Mouse (Mus musculus) kidney, postnatal 0 days (tissue): ENCODE data around the gene Gm20696. TPM values are rescaled to one million over a fixed set of nuclear protein-coding genes. Genes with fewer than 3 reads are reported as not detected.

ENCODE experiments used
- ATAC-seq: fragments of 200-750 bp; cut with Nextera tagmentation; replicated peaks from 2 replicates; pipeline ENCODE4 v1.8.0; 2017; ENCODE audit warnings: low read depth, moderate number of reproducible peaks, moderate TSS enrichment, moderate library complexity; ENCODE audit not compliant: low FRiP score
- DNase-seq: peaks from one replicate; pipeline ENCODE4 v3.0.0-alpha.2; 2016; ENCODE audit warnings: low spot score
- H3K27ac ChIP-seq: fragments of 300-500 bp; sonication (generic); 2 replicates; pipeline ENCODE4 v1.5.1; 2014; ENCODE audit warnings: mild to moderate bottlenecking
- H3K27me3 ChIP-seq: fragments of 300-500 bp; sonication (generic); 2 replicates; pipeline ENCODE4 v1.6.1; 2014; ENCODE audit warnings: low read length, mixed read lengths; ENCODE audit not compliant: insufficient read depth
- H3K36me3 ChIP-seq: fragments of 300-500 bp; sonication (generic); 2 replicates; pipeline ENCODE4 v1.6.1; 2014; ENCODE audit warnings: low read length, mixed read lengths; ENCODE audit not compliant: insufficient read depth
- H3K4me1 ChIP-seq: fragments of 300-500 bp; sonication (generic); replicated peaks from 2 replicates; pipeline ENCODE4 v1.6.1; 2014; ENCODE audit warnings: antibody characterized with exemption, low read length, mixed read lengths; ENCODE audit not compliant: insufficient read depth
- H3K4me2 ChIP-seq: fragments of 300-500 bp; sonication (generic); 2 replicates; pipeline ENCODE4 v1.6.1; 2014; ENCODE audit warnings: mild to moderate bottlenecking, low read length, moderate library complexity, mixed read lengths
- H3K4me3 ChIP-seq: fragments of 300-500 bp; sonication (generic); replicated peaks from 2 replicates; pipeline ENCODE4 v1.5.1; 2014; ENCODE audit warnings: low read depth, low read length
- H3K9ac ChIP-seq: fragments of 300-500 bp; sonication (generic); 2 replicates; pipeline ENCODE4 v1.6.1; 2014; ENCODE audit warnings: low read depth, low read length
- H3K9me3 ChIP-seq: fragments of 300-500 bp; sonication (generic); replicated peaks from 2 replicates; pipeline ENCODE4 v1.6.1; 2016; ENCODE audit warnings: low read length, inconsistent platforms, mixed read lengths
- CTCF ChIP-seq: IDR thresholded peaks from 2 replicates; pipeline ENCODE4 v1.5.1; 2016; ENCODE audit warnings: antibody characterized with exemption, low read depth, mild to moderate bottlenecking, moderate library complexity
- WGBS: fragments of 180-500 bp; shearing (Covaris S2); extraction: QIAGEN DNeasy Blood & Tissue Kit; methylation state at CpG from one replicate; pipeline ENCODE4 v1.1.7; 2014; 5-methylcytosine and 5-hydroxymethylcytosine counted together
- polyA plus RNA-seq: library from polyadenylated mRNA; unstranded; fragments of >200 nt; fragmentation: Nextera tagmentation; extraction: Ambion mirVana; gene quantifications from 2 replicates; pipeline ENCODE4 v1.2.1, GENCODE M21; 2015

Gm20696 gene
- polyA plus RNA-seq, 1 experiment from 2014 or later, result 1.7 TPM

DNA sequence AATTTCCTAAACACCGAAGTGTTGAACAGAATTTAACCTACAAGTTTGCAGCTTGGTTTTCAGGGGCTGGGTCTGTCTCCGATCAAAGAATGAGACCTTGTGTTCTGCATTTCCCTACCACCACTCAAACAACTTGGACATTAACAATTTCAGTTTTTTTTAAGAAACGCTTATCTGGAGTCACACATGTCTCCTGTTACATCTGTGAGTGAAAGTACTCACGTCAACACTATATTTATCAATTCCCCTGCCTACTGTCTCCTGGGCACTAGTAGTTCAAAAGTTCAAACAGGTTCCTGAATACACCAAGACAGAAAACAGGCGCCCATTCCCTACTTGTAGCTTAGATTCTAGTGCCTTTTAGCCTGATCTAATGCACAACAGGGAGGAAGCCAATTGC lies 316.4 kb downstream of the Gm20696 start:
- WGBS, result 63% methylated on average over 5 of the region's 5 CpGs
- H3K9me3 ChIP-seq, result no peaks in the 10 kb centered on the region

GRCm38 (mm10) chr6:99347836-99348235 lies 318.8 kb downstream of the Gm20696 start:
- no peak for TF ChIP-seq CTCF
- Histone ChIP-seq H3K27ac (no peak overlapping the region), H3K9me3 (no peaks in the 10 kb centered on the region), H3K4me3 (no peak overlapping the region), H3K36me3 (no peaks in the 10 kb centered on the region), H3K4me1 (no peaks in the 10 kb centered on the region), H3K27me3 (no peaks in the 10 kb centered on the region), H3K9ac (no peak overlapping the region), H3K4me2 (no peak overlapping the region)
- ATAC-seq, result no peak
- 45% methylated on average over 10 of the region's 10 CpGs for WGBS
- no peak for DNase-seq

More for the DNA sequence above, 316.4 kb downstream of the Gm20696 start:
- no peak overlapping the region for H3K4me2 ChIP-seq
- H3K27me3 ChIP-seq, result no peaks in the 10 kb centered on the region
- no peak overlapping the region for H3K9ac ChIP-seq
- no peak for DNase-seq
- H3K4me3 ChIP-seq, result no peak overlapping the region
- H3K27ac ChIP-seq, result no peak overlapping the region
- H3K36me3 ChIP-seq, result no peaks in the 10 kb centered on the region
- no peak for TF ChIP-seq CTCF
- no peaks in the 10 kb centered on the region for H3K4me1 ChIP-seq
- ATAC-seq, result no peak

DNA sequence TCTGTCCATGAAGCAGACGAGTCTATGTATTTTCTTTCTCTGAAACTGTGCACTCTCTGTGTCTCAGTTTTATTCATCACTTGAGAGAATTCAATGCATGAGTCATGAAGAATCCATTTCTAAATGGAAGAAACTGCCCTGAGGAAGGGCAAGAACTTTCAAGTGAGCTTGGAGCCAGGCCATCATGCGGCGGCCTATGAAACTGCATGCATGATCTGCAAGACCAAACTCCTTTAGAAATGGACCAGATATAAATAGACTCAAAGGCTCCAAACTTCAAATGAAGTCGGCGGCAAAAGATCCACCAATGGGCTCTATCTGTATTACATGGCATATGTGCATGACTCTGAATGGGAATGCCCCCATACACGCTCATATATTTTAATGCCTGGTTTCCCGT lies 321.6 kb downstream of the Gm20696 start:
- ATAC-seq, result no peak
- H3K9ac ChIP-seq, result no peak overlapping the region
- no peaks in the 10 kb centered on the region for H3K9me3 ChIP-seq
- H3K27ac ChIP-seq, result no peak overlapping the region
- no peak overlapping the region for H3K4me2 ChIP-seq
- TF ChIP-seq CTCF, result no peak
- no peaks in the 10 kb centered on the region for H3K4me1 ChIP-seq
- H3K27me3 ChIP-seq, result no peaks in the 10 kb centered on the region
- no peak overlapping the region for H3K4me3 ChIP-seq
- 98% methylated on average over 7 of the region's 7 CpGs for WGBS
- DNase-seq, result no peak
- H3K36me3 ChIP-seq, result no peaks in the 10 kb centered on the region

GRCm38 (mm10) chr6:99344357-99344756 lies 322.2 kb downstream of the Gm20696 start:
- no peaks in the 10 kb centered on the region for H3K36me3 ChIP-seq
- no peak for TF ChIP-seq CTCF
- H3K9me3 ChIP-seq, result no peaks in the 10 kb centered on the region
- no peaks in the 10 kb centered on the region for H3K4me1 ChIP-seq
- no peak overlapping the region for H3K27ac ChIP-seq
- H3K27me3 ChIP-seq, result no peaks in the 10 kb centered on the region
- WGBS, result 82% methylated on average over 3 of the region's 3 CpGs
- no peak overlapping the region for H3K4me2 ChIP-seq
- DNase-seq, result no peak
- no peak for ATAC-seq
- no peak overlapping the region for H3K4me3 ChIP-seq
- no peak overlapping the region for H3K9ac ChIP-seq

DNA sequence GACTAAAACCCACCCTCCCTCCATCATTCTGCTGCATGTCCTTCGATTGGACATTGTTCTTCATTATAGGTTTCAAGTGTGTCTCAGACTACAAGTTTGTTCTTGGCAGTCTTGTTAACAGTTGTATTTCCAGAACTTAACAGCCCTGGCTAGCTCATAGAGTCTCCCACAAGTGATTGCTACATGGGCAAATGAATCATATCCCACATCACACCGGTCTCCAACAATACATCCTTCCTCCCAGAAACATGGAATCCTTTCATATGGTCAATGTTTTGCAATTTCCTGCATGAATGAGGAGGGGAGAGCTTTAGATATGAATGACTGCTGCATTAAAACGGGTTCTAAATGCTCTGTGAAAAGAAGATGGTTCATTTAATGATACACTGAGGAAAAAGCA lies 322.8 kb downstream of the Gm20696 start:
- 90% methylated on average over 3 of the region's 3 CpGs for WGBS
- no peak for ATAC-seq

DNA sequence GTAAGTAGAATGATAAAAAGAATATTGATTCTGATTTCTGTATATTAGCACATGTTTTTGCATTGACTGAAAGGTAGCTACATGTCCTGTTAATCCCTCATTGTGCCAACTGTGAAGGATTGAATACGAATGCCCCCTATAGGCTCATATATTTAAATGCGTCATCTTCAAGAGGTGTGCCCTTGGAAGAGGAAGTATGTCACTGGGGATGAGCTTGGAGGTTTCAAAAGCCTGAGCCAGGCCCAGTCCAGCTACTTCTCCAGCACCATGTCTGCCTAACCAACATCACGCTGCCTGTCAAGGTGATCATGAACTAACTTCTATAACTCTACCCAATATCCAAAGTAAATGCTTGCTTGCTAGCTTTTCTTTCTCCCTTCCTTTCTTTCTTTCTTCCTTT lies 324.2 kb downstream of the Gm20696 start:
- no peak overlapping the region for H3K9ac ChIP-seq
- no peak for TF ChIP-seq CTCF
- peaks cover 7% of the 10 kb centered on the region; the same call in 1 of the 2 replicates for H3K4me1 ChIP-seq
- H3K27me3 ChIP-seq, result no peaks in the 10 kb centered on the region
- no peak overlapping the region for H3K4me3 ChIP-seq
- H3K36me3 ChIP-seq, result no peaks in the 10 kb centered on the region
- WGBS, result 93% methylated on average over 3 of the region's 3 CpGs
- no peaks in the 10 kb centered on the region for H3K9me3 ChIP-seq
- DNase-seq (no peak), ATAC-seq (no peak)
- H3K4me2 ChIP-seq, result no peak overlapping the region
- no peak overlapping the region for H3K27ac ChIP-seq

More for the DNA sequence above, 322.8 kb downstream of the Gm20696 start:
- Histone ChIP-seq H3K4me3 (no peak overlapping the region), H3K4me2 (no peak overlapping the region), H3K9ac (no peak overlapping the region), H3K4me1 (no peaks in the 10 kb centered on the region), H3K9me3 (no peaks in the 10 kb centered on the region), H3K36me3 (no peaks in the 10 kb centered on the region), H3K27me3 (no peaks in the 10 kb centered on the region), H3K27ac (no peak overlapping the region)
- DNase-seq, result no peak
- no peak for TF ChIP-seq CTCF

DNA sequence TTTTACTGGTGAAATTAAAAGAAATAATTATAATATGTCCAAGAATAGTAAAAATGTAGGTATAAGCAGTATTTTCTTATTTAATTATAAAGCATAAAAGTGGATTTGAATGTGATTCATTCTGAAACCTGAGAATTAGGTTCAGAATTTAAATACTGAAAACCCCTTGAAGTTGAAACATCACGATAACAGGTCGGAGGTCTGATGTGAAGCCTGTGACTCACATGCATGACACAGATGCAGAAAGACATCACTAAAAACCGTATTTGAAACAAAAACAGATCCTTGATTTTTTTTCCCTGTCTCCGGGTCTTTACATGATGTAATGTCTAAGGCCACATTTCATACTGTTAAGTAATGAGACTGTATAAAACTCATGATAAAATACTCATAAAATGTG lies 325.7 kb downstream of the Gm20696 start:
- 90% methylated on average over 4 of the region's 4 CpGs for WGBS
- H3K9ac ChIP-seq, result no peak overlapping the region
- DNase-seq (no peak), ATAC-seq (no peak)
- no peak overlapping the region for H3K4me2 ChIP-seq
- no peak overlapping the region for H3K27ac ChIP-seq
- H3K36me3 ChIP-seq, result no peaks in the 10 kb centered on the region
- no peak for TF ChIP-seq CTCF
- H3K4me1 ChIP-seq, result peaks cover 13% of the 10 kb centered on the region; the same call in 1 of the 2 replicates
- no peaks in the 10 kb centered on the region for H3K9me3 ChIP-seq
- H3K4me3 ChIP-seq, result no peak overlapping the region
- H3K27me3 ChIP-seq, result no peaks in the 10 kb centered on the region
